ENCODE assay signal across 8 mouse cellular contexts in the genomic region with DNA sequence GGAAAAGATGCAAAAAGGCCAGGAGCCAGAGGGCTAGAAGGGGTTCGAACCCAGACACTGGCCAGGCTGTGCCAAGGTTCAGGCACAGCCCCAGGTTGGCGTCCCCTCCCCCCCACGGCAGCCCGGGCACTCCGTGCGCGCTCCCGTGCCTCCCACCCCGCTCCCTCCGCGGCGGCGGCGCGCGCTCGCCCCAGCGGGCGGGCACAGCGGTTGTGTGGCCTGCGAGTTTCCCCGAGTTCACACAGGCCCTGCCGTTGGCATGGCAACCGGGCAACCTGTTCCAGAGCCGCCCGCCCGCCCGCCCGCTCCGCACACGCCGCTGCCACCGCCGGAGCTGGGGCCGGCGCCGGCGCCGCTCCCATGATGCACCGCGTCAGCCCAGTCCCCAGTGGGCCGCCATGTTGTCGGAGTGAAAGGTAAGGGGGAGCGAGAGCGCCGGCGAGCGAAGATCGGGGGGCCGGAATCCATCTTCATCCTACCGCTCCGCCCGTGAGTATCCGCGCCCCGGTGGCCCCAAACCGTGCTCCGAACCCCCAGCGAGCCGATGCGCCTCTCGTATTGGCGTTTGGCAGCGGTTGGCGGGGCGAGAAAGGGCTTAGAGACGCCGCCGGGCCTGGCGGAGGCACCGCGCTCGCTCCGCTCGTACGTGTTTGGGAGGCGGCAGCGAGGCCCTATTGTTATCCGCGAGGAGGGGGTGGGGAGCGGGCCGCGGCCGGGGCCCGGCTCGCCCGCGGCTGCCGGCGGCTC. TPM values are rescaled to one million over a fixed set of nuclear protein-coding genes. Genes with fewer than 3 reads are reported as not detected.
DNase-seq lines count a peak whose midpoint lies in the region; ATAC-seq and TF ChIP-seq lines count a peak whose summit lies in the region.

A gene (plus strand): TSS at position 343 of the 747 bp plus-strand sequence.

- H3K4me1 ChIP-seq in embryonic facial prominence, embryonic 13.5 days, result peaks cover 23% of the 10 kb centered on the region
- peaks cover 5% of the 10 kb centered on the region for H3K4me1 ChIP-seq in heart, adult 2 months (ENCODE audit: control insufficient read depth, insufficient read depth, low read length)
- H3K4me1 ChIP-seq in limb, embryonic 13.5 days, result peaks cover 24% of the 10 kb centered on the region
- H3K4me1 ChIP-seq in midbrain, embryonic 16.5 days (ENCODE audit: control insufficient read depth, insufficient read depth, low read length), result peaks cover 32% of the 10 kb centered on the region

- peak within 1 kb of the TSS; percentile 100 for H3K9ac ChIP-seq in embryonic facial prominence, embryonic 13.5 days
- peak within 1 kb of the TSS; percentile 83 for H3K9ac ChIP-seq in heart, adult 2 months (ENCODE audit: low read depth, low read length)
- H3K9ac ChIP-seq in limb, embryonic 13.5 days, result peak within 1 kb of the TSS; percentile 99
- peak within 1 kb of the TSS; percentile 74 for H3K9ac ChIP-seq in midbrain, embryonic 16.5 days (ENCODE audit: low read depth, low read length)

- H3K79me2 ChIP-seq in heart, adult 2 months (replicated peaks; ENCODE audit: control insufficient read depth, insufficient read depth, low read length), result 0 out of 2 replicates have a peak, but pooled peaks cover 1% of the 10 kb centered on the region

- TF ChIP-seq CTCF in heart, adult 2 months (IDR thresholded peaks at IDR 0.05), result no peak

- H3K36me3 ChIP-seq in embryonic facial prominence, embryonic 13.5 days, result no peaks in the 10 kb centered on the region
- peaks cover 17% of the 10 kb centered on the region for H3K36me3 ChIP-seq in heart, adult 2 months (ENCODE audit: control insufficient read depth, insufficient read depth, low read length)
- no peaks in the 10 kb centered on the region for H3K36me3 ChIP-seq in limb, embryonic 13.5 days
- no peaks in the 10 kb centered on the region for H3K36me3 ChIP-seq in midbrain, embryonic 16.5 days (ENCODE audit: control insufficient read depth, insufficient read depth, low read length)

- no peaks in the 10 kb centered on the region for H3K9me3 ChIP-seq in embryonic facial prominence, embryonic 13.5 days
- H3K9me3 ChIP-seq in limb, embryonic 13.5 days, result no peaks in the 10 kb centered on the region
- H3K9me3 ChIP-seq in midbrain, embryonic 16.5 days (replicated peaks; ENCODE audit: control insufficient read depth, low read length, poor library complexity, severe bottlenecking), result no peaks in the 10 kb centered on the region

- peak within 1 kb of the TSS; percentile 94 for H3K4me3 ChIP-seq in embryonic facial prominence, embryonic 13.5 days
- peak within 1 kb of the TSS; percentile 66 for H3K4me3 ChIP-seq in heart, adult 2 months
- H3K4me3 ChIP-seq in limb, embryonic 13.5 days, result peak within 1 kb of the TSS; percentile 75
- H3K4me3 ChIP-seq in midbrain, embryonic 16.5 days (ENCODE audit: low read depth, low read length), result peak within 1 kb of the TSS; percentile 55

- intact Hi-C loops in heart, adult 2 months (cut with DNase I), result no loop called here

- H3K4me2 ChIP-seq in embryonic facial prominence, embryonic 13.5 days, result peak within 1 kb of the TSS; percentile 83
- peak within 1 kb of the TSS; percentile 86 for H3K4me2 ChIP-seq in limb, embryonic 13.5 days (replicated peaks)
- H3K4me2 ChIP-seq in midbrain, embryonic 16.5 days (ENCODE audit: low read length), result peak within 1 kb of the TSS; percentile 92

- H3K27me3 ChIP-seq in embryonic facial prominence, embryonic 13.5 days, result no peaks in the 10 kb centered on the region
- no peaks in the 10 kb centered on the region for H3K27me3 ChIP-seq in heart, adult 2 months (ENCODE audit: control insufficient read depth, insufficient read depth, low read length)
- no peaks in the 10 kb centered on the region for H3K27me3 ChIP-seq in limb, embryonic 13.5 days
- H3K27me3 ChIP-seq in midbrain, embryonic 16.5 days (ENCODE audit: control insufficient read depth, insufficient read depth, low read depth, low read length), result no peaks in the 10 kb centered on the region

- TF ChIP-seq POLR2A in heart, adult 2 months (IDR thresholded peaks at IDR 0.05; ENCODE audit: insufficient read depth, low read depth, low read length), result peak; percentile 78

- DNase-seq in 3134 (ENCODE audit: extremely low read depth, insufficient read length, low spot score), result peak; percentile 92
- DNase-seq in adrenal gland, postnatal 36 days, result peak; percentile 93 to 94
- peak; percentile 90 to 91 for DNase-seq in heart, adult 2 months
- peak; percentile 89 to 93 for DNase-seq in kidney, adult 8-10 months
- DNase-seq in spleen, postnatal 10 days (ENCODE audit: low spot score in 2 of 2), result peak; percentile 85 to 95

- TF ChIP-seq EP300 in heart, adult 2 months (IDR thresholded peaks at IDR 0.05; ENCODE audit: insufficient read depth, low read depth, low read length), result no peak

- H3K27ac ChIP-seq in embryonic facial prominence, embryonic 13.5 days, result peak within 1 kb of the TSS; percentile 96
- peak within 1 kb of the TSS; percentile 89 for H3K27ac ChIP-seq in heart, adult 2 months
- peak within 1 kb of the TSS; percentile 97 for H3K27ac ChIP-seq in limb, embryonic 13.5 days
- H3K27ac ChIP-seq in midbrain, embryonic 16.5 days (ENCODE audit: low read length), result peak within 1 kb of the TSS; percentile 89

- under 1% methylated on average over 86 of the region's 90 CpGs for WGBS in embryonic facial prominence, embryonic 13.5 days
- under 1% methylated on average over 89 of the region's 90 CpGs for WGBS in heart, adult 2 months
- under 1% methylated on average over 78 of the region's 90 CpGs for WGBS in limb, embryonic 13.5 days
- WGBS in midbrain, embryonic 16.5 days, result under 1% methylated on average over 74 of the region's 90 CpGs

- ATAC-seq in embryonic facial prominence, embryonic 13.5 days (ENCODE audit: insufficient number of reproducible peaks, insufficient read depth, low FRiP score, low TSS enrichment, low read depth), result peak; percentile 92
- peak; percentile 91 for ATAC-seq in limb, embryonic 13.5 days (ENCODE audit: low FRiP score, low read depth)
- ATAC-seq in midbrain, embryonic 16.5 days, result peak; percentile 94

RNA-seq across cellular contexts. Expression of the gene that starts here (rescaled TPM):
- 10 to 100 TPM; 77.2 to 80.1 TPM for total RNA-seq in adrenal gland, postnatal 36 days (2021)
- polyA plus RNA-seq in embryonic facial prominence, embryonic 13.5 days (2015; fragmentation: Nextera tagmentation; extraction: Ambion mirVana), result 103 and 108 TPM in 2 replicates
- 10 to 100 TPM; 57.1 to 59.7 TPM for total RNA-seq in heart, adult 2 months (2021)
- polyA plus RNA-seq in heart, adult 2 months (2012; rRNA removed), result 32.2 and 47.1 TPM in 2 replicates
- polyA plus RNA-seq in limb, embryonic 13.5 days (2015; fragmentation: Nextera tagmentation; extraction: Ambion mirVana), result 105 and 116 TPM in 2 replicates
- polyA plus RNA-seq in midbrain, embryonic 16.5 days (2015; fragmentation: Nextera tagmentation; extraction: Ambion mirVana), result 99.4 and 108 TPM in 2 replicates

Comparison
In these comparisons a context has a peak if more than half of its experiments do, and no peak if none do; other contexts are left out.
1. Peak in every context shown above with its lines: DNase-seq, ATAC-seq, H3K4me3 ChIP-seq and H3K27ac ChIP-seq.